Mouse (Mus musculus) NIH3T3 (cell line): Measurements from ENCODE around the gene Lypd6b.

ENCODE experiments used
- DNase-seq: peaks from one replicate; pipeline ENCODE4 v3.0.0-alpha.2; 2012; ENCODE audit warnings: low read depth

The Lypd6b gene

DNA sequence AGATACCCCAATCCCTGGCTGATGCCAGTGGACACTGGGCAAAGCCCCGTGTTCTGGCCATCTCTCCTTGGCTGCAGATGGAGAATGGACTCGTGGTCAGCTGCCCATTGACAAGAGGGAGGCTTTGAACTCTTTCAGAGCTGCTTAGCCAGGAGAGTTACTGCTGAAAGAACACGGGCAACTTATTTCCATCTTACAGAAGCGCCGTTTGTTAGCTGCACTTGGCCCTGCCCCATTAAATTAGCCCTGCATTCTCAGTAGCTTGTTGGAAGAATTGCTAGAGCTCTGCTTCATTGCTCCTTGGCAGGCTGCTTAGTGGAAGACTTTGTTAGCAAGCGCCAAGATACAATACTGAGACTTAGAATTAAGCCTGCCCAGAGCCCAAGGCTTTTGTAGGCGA lies 81.6 kb downstream of the Lypd6b start:
- no peak for DNase-seq

DNA sequence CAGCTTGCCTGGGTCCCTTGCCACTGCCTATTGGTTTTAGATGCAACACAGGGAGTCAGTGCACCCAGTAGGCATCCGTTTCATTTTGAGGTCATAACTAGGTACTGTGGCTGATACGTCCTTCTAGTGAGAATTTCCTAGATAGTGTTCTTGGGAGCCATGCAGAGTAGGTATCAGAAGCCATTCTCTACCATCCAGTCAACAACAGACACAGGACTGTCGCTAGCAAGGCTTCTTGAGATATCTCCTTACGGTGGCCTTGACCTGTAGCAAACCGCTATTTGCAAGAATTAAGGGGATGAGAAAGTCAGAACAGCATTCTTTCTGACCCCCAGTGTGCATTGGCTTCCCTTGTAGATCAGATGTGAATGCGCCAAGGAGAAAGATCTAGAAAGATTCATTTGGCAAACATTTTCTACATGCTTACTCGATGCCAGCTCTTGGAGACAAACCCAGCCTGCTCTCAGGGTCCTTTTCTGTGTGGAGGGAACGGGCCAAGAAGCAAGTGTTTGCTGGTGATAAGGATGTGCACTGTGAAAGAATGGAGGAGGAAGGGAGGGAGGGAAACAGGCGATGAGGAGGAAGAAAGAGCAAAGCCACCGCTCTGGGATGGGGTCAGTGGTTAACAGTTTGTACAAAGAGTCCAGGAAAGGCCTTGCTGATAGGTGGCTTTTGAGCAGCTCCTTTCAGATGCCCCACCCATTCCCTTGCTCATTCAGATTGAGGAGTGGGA lies 82.5 kb downstream of the Lypd6b start:
- no peak for DNase-seq

DNA sequence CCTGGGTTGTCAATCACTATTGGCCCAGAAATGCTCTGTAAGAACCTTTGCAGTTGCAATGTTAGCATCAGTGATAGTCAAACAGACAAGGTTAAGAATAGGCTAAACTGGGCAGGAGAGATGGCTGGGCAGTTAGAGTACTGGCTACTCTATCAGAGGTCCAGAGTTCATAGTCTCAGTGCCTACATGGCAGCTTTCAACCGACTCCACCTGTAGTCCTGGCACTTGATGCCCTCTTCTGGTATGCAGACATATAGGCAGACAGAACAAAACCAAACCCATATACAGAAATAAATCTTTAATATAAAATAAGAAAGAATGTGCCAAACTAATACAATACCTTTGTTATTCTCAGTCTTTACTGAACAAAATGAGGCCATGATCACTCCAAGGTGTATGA lies 83.5 kb downstream of the Lypd6b start:
- DNase-seq = no peak

DNA sequence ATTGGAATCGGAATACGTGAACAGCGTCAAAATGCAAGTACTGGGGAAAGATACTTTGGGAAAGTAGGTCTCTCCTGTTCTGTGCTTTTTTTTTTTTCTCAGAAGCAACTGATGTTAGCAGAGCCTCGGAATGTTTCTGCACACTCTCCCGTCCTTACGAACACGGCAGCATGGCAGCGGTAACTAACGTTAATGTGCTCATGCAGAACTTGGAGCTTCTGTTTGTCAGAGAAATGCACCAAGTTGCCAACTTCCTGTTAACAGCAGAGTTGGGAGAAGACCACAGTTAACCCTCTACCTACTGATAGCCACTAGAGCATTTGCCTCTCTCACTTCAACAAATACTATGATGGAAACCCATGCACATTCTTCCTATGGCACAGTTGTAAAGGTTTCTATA lies 93.0 kb downstream of the Lypd6b start:
- DNase-seq = no peak

DNA sequence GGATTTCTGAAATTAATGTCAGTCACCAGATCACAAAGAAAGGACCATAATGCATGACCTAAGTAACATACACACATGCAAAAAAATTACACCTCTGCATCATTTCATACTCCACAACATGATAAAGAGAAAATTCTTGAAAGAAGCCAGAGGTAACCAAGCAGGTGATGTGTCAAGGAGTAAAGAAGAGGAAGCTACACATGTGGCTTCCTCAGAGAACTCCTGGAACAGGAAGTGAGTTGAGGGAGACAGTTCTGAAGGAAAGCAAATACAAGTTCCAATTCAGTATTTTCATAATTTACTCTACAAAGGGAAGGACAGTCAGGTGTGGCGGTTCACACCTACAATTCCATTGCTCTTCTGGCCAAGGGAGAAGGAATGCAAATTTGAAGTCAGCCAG lies 93.5 kb downstream of the Lypd6b start:
- no peak for DNase-seq

DNA sequence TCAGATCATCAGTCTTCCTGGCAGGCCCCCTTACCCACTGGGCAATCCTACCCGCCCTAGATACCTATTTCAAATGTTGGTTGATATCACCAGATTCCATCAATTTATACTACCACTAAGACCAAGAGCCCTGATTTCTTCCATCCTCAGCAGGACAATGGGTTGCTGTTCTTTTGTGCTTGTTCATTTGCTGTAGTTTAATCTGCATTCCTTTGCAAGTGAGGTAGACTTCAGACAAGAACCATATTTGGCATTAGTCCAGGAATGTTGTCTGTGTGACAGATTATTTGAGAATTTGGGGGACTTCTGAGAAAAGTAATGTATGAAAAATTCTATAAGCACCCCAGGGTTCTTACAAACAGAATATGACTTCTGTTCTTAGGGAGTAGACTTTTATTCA lies 95.0 kb downstream of the Lypd6b start:
- DNase-seq = no peak

DNA sequence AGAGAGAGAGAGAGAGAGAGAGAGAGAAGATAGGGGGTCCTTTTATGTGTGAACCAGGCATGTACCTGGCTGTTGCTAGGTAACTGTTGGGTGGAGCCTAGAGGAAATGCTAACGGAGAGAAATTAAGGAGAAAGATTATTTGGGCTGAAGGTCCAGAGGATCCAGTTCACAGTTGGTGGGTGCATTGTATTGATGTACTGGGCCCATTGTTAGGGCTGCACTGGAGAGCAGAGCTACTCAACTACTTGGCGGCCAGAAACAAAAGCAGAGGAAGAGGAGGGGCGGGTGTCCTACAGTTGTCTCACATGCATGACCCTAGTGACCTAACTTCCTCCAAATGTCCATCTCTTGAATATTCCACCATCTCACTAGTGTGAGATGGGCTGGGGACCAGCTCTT lies 96.5 kb downstream of the Lypd6b start:
- DNase-seq = no peak

DNA sequence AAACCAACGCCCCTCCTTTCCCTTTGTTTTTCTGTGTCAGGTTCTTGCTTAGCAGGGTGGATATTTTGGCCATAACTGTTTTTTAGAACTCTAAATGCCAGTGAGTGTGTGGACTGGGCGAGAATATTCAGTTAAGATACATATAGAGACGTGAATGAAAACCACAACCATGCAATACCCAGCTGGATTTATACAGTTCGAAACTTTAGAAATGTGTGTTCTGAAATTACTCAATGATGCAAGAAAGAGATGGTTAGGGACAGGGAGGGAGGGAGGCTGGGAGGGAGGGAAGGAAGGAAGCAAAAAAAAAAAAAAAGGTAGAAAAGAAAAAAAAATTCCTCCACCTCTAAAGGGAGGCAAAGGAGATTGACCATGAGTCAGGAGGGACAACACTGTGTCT lies 98.7 kb downstream of the Lypd6b start:
- DNase-seq = no peak

DNA sequence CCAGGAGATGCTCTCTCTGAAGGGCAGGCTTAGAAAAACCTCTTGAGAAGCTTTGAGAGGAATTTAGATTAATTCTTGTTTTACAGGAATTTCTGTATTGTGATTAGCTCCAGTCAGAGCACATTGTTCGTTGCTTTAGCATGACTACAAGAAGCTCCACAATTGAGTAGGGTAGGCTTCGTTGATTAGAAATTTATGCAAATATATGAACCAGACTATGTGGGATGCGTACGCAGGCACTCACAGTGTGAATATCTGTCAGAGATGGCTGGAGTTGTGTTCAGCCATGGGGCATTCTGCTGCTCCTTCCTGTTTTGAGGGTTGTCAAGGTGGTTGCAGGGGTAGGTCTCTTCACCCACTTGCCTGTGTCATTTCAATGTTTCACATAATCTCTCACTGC lies 100.9 kb downstream of the Lypd6b start:
- DNase-seq = no peak

DNA sequence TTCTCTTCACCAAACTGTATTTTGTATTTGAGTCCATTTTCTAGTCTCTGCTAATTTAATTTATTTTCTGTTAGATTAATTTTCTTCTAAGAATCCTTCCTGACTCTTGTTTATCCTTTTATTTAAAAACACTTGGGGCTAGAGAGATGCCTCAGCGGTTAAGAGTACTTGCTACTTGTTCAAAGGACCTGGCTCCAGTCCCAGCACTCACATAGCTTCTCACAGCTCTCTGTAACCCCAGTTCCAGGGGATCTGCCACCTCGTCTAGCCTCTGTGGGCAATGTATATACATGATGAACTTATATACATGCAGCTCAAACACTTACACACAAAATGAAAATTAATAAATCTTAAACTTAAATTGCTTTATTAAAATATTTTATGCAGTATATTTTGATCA lies 103.2 kb downstream of the Lypd6b start:
- DNase-seq = no peak

DNA sequence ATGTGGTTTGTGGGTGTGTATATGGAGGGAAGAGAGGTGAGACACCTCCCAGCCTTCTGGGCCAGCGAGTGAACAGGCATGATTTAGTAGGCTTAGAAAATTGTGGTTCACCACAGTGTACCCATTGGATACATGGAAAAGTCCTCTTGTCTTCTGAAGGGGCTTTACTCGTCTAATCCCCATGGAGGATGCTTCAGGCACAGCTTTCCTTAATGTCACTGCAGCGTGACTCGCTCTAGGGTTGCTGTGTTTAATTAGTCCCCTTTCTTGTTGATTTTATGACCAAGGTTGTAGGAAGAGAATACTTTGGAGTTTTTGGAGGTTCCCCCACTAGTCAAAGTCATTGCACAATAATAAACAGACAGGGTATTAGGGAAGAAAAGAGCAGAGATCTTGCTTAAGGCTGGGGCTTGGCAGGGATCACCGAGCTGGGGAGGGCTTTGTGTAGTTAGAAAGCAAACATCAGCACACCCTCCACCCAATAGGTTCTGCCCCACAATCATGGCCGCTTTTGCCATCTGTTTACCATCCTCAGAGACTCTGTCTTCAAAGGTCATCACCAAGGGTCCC lies 122.4 kb downstream of the Lypd6b start:
- DNase-seq = no peak

DNA sequence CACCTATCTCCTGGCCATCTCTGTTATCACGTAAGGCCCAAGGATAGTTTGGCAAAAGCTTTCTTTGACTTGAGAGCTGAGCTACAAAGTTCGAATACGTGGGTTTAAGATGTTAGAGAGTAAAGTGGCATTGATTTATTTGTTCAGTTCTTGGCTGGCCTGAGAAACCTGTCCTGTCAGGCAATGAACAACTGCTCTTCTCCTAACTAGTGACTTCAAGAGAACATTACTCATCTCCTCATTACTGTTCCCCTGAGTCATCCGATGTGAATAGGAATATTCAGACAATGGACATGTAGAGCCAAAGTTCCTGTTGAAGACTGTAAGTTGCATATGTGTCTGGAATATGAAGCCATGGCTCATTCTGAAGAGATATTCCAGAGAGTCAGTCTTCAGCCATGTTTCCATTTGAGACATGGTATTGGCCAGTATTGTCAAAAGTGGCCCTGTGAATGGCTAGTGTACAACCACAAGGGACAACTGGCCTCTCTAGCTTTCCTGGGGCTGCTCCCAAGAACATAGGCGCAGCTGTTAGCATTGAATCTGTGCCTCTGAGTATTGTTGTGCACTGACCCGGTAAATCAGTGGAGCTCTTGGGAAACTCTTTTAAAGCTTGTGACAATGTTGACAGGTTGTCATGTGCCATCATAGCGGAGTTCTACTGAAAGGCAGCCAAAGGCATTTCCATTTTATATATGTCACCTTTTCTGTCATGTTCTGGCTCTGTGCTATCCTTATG lies 124.0 kb downstream of the Lypd6b start:
- DNase-seq = no peak

DNA sequence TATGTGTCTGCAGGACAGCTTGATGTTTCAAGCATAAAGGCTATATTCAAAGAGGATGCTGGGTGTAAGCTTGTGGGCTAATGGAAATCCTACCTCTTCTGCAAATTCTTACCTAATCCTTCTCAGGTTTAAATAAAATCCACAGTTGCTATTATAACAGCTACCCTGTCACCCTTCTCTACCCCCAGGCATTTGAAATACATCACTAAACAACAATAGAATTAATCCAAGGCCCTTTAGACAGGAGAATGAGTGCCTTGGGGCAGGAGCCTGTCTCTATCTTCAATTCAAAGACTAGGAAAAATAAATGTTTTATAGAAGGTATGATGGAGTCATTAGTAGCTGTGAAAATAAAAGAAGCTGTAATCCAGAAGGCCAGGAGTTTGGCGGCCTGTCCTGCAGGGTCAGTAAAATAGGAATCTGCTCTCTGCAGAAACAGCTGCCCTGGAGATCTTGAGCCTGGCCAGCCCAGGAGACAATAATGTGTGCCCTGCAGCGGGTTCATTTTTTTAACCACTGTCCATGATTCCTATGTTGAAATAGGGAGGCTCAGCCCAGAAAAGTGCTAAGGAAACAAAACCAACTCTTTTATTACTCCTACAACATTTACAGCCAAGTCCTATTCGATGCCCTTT lies 124.9 kb downstream of the Lypd6b start:
- no peak for DNase-seq

DNA sequence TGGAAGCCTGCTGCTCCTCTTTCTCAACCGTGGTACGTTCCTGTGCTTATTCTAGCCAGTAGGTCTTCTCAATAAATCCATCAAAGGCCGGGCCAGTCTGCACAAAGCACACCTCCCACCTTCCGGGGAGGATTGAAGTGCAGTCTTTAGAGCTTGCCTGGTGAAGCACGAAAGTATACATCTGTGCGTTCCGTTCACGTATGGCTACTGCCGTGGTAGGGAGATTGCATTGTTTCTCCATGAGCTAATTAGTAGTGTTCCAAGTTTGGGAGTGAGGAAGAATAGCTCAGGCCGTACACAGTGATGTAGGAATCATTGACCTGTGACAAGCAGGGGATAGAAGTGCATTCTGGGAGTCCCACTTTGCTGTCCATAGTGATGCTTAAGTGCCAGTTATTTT lies 130.0 kb downstream of the Lypd6b start:
- DNase-seq = no peak

DNA sequence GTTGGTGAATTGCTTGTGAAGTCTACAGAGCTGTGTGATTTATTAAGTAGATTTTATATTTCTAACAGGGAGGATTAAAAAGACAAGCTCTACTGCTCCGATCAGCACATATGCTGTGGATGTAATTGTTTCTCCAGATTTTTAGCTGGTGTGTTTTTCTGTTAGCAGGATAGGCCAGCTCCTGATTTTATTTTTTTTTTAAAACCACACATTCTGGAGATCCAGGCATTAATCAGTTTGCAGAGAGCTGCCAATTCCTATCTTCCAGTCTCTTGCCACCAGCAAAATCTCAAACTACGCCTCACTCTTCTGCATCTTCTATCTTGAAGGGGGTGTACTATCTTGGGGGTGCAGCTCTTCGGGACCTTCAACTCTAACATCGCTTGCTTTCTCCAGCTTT lies 130.6 kb downstream of the Lypd6b start:
- DNase-seq = no peak

DNA sequence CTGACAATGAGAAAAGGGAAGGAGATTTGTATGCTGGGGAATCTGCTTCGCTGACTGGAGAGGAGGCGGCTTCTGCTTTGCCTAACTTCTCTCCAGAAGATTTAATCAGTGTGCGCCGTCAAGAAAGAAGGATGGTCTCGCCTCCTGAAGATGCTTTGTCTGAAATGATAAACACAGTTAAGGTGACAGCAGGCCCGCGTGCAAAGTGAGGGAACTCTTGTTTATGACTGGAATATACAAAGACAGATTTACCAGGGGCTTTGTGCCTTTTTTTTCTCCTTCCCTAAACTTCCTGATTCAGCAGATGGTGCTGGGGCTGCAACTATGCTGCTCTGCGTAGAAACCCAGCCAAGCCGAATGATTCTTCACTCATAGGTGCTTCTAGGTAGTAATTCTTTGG lies 131.2 kb downstream of the Lypd6b start:
- no peak for DNase-seq

DNA sequence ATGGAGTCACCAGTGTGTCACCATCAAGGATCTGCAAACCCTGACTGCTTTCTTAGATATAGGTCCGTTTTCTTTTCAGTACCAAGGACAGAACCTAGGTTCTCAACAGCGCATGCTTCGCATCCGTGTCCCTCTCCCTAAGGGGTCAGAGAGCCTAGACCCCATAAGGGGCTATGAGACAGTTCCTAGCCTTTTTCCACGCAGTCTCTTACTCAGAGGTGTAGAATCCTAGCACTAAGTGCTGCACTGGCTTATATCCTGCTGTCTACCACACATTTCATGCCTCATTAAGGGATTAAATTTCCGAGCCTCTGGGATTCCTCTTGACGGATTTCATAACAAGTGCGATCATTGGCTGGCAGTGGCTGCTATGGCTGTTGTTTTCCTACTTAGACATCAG lies 134.5 kb downstream of the Lypd6b start:
- no peak for DNase-seq

DNA sequence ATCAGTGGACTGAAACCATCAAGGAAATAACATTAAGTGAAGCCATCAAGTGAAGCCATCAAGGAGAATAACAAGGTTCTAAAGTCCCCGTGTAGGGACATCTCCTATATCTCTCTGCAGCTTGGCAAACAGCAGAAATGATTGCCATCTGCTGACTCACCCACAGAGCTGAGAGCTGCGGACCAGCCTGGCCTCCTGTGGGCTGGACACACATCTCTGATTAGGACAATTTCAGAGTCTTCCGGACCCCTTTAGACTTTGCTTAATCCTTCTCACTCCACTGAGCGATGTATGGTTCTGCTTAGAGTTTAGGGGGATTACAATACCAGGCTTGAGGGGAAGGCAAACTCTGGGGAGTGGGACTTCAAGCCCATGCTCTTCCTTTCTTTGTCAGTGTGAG lies 135.3 kb downstream of the Lypd6b start:
- DNase-seq = no peak

DNA sequence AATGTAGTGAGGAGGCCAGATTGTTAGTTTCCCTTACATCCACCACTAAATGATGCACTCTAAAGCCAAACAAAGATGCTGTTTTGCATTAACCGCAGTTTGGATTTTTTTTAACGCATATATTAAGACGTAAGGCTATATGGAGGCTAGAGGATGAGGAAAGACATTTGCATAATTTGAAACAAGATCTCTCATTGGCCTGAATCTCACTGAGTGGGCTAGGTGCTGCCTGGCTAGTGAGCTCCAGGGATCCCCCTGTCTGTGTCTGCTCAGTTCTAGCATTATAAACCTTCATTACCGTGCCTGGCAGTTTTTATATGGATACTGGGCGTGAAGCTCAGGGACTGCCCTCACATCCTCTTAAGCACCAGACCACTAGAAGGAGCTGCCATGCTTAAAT lies 138.7 kb downstream of the Lypd6b start:
- no peak for DNase-seq

DNA sequence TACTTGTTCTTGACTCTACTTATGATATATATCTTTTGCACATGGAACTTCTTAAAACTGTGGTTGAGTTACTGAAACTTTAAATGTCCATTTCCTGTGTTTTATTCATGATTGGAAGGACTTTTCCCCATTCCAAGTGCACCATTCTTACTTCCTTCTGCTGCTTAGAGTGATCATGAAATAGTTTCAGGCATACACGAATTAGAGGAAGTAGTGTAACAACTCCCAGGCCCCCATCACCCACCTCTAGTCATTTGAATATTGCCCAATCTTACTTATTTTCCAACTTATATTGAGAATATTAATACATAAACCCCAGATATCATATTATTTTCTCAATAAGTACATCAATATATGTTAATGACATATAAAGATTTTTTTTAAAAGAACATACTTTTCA lies 139.9 kb downstream of the Lypd6b start:
- no peak for DNase-seq

DNA sequence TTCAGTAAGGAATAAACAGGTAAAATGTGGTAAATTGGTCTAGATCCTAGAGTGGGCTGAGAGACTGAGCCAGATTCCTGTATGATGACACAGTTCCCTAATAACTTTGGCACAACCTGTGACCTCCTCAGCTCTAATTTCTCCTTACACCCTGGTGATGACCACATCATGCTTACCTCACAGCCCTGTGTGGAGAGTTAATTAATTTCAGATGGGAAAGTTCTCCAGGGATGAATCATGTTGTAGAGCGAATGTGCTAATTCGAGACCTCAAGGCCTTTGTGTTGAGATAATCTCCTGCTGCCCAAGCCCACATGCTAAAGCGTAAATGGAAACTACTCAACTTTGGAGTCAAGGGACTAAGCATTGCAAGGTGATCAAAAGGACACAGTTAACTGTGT lies 142.4 kb downstream of the Lypd6b start:
- peak; percentile 65 for DNase-seq

DNA sequence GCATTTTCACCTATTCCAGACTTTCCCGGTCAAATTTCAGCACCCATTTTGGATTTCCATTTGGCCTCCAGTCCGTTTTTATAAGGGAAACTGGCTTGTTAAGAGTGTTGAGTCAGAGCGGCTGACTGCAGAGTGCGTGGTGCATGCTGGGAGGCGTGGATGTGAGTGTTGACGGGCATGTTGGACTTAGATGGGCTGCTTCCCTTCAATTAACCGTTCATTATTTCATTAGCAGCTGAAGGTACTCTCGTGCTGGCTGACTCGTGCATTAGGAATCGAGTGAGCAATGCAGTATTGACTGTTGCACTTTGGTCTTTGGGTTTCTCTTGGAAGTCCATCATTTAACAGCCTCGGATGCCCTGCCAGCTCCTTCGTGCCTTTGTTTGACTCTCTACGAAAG lies 150.1 kb downstream of the Lypd6b start:
- peak; percentile 3 for DNase-seq

DNA sequence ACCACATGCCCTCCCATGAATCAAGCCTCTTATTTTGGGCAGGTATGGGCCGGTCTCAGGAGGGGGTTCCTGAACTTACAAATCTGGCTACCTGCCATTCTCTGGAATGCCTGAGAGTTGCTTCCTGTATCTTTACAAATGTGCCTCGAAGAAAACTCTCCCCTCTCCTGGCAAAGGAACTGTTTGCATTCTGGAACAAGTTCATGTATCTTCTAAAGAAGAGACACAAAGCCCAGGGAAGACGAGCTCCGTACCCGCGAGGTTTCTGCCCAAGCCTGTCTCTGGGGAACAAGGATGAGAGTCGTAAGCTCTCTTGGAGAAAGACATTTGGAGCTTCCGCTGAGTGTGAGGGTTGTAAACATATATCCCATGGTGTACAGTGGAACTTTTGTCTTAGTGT lies 150.8 kb downstream of the Lypd6b start:
- DNase-seq = peak; percentile 2
